In the genomic region with DNA sequence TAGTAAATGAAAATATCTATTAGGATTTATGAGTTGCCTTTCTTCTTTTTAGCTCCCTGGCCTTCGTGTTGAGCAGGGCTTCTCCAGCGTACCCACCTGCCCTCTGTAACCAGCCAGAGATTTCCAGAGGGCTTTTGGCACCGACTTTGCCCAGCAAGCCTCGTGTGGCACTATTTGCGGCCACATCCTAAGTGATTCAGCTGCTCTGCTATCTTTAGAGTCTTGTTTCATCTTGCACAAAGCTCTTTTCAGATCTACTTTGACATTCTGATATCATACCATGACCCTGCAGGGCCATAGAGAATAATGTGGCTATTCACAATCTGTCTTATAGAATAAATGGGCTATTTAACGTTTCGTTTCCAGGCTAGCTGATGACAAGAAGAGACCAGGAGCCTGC, we compare ENCODE assay signal across 11 mouse cellular contexts.
DNase-seq lines count a peak whose midpoint lies in the region; ATAC-seq and TF ChIP-seq lines count a peak whose summit lies in the region.
"Had no signal": no experiment of that assay in that cellular context is flagged by ENCODE, and none has a peak within 500 bp of the region (broad histone marks: within the 10 kb centered on the region; RNA-seq: fewer than 3 reads in every experiment).

No protein-coding gene starts in this region.

- no peaks in the 10 kb centered on the region for H3K9me3 ChIP-seq in heart, embryonic 14.5 days (ENCODE audit: control insufficient read depth, low read length)
- no peaks in the 10 kb centered on the region for H3K9me3 ChIP-seq in heart, embryonic 11.5 days (replicated peaks; ENCODE audit: control insufficient read depth, low read length)
- no peaks in the 10 kb centered on the region for H3K9me3 ChIP-seq in stomach, embryonic 15.5 days
- H3K9me3 ChIP-seq in stomach, postnatal 0 days (ENCODE audit: control insufficient read depth, low read length) = no peaks in the 10 kb centered on the region
- H3K9me3 ChIP-seq: kidney, embryonic 15.5 days had no signal

- no peak for ATAC-seq in heart, embryonic 14.5 days (ENCODE audit: insufficient number of reproducible peaks, insufficient read depth, low FRiP score, low read depth)
- no peak for ATAC-seq in heart, embryonic 11.5 days (replicated peaks; ENCODE audit: insufficient number of reproducible peaks, low FRiP score, low TSS enrichment)
- ATAC-seq in stomach, embryonic 15.5 days (ENCODE audit: insufficient read depth, low FRiP score, low read depth) = no peak
- no peak for ATAC-seq in stomach, postnatal 0 days (ENCODE audit: low FRiP score, low TSS enrichment)
- ATAC-seq: Patski had no signal

- TF ChIP-seq CTCF in stomach, postnatal 0 days (IDR thresholded peaks at IDR 0.05; ENCODE audit: low read depth) = no peak

- no peak overlapping the region for H3K9ac ChIP-seq in heart, embryonic 14.5 days (ENCODE audit: low read length)
- no peak overlapping the region for H3K9ac ChIP-seq in heart, embryonic 11.5 days (ENCODE audit: low read depth, low read length)
- no peak overlapping the region for H3K9ac ChIP-seq in stomach, embryonic 15.5 days
- no peak overlapping the region for H3K9ac ChIP-seq in stomach, postnatal 0 days (ENCODE audit: low read length)
- H3K9ac ChIP-seq: kidney, embryonic 15.5 days; lung, embryonic 14.5 days had no signal

- peak; percentile 6 for DNase-seq in cerebellum, adult 9-10 months
- no peak for DNase-seq in cerebellum, postnatal 36 days
- DNase-seq in layer of hippocampus, adult 11-12 months (ENCODE audit: low spot score) = peak; percentile 44
- DNase-seq in layer of hippocampus, postnatal 25 days (ENCODE audit: extremely low spot score in 1 of 2, low spot score in 1 of 2) = no peak
- no peak for DNase-seq in stomach, postnatal 0 days (ENCODE audit: low spot score)

- no peak for TF ChIP-seq EP300 in stomach, postnatal 0 days (optimal IDR thresholded peaks at IDR 0.05)

- H3K4me3 ChIP-seq in heart, embryonic 14.5 days (ENCODE audit: control insufficient read depth in 1 of 2, insufficient read depth in 1 of 2, low read depth in 1 of 2, low read length in 2 of 2) = peak overlapping the region in 1 of 2 experiments; percentile 26; a peak in 1 of 4 replicates
- no peak overlapping the region for H3K4me3 ChIP-seq in heart, embryonic 11.5 days (ENCODE audit: low read depth, low read length)
- no peak overlapping the region for H3K4me3 ChIP-seq in stomach, embryonic 15.5 days (replicated peaks)
- no peak overlapping the region for H3K4me3 ChIP-seq in stomach, postnatal 0 days (ENCODE audit: low read depth, low read length)

- WGBS in heart, embryonic 14.5 days = 47% methylated on average over 7 of the region's 7 CpGs
- 51% methylated on average over 7 of the region's 7 CpGs for WGBS in heart, embryonic 11.5 days (ENCODE audit: insufficient replicate concordance)
- 68% methylated on average over 7 of the region's 7 CpGs for WGBS in stomach, embryonic 15.5 days
- WGBS in stomach, postnatal 0 days = 64% methylated on average over 7 of the region's 7 CpGs

- H3K27me3 ChIP-seq in heart, embryonic 14.5 days (ENCODE audit: control insufficient read depth, insufficient read depth, low read length) = no peaks in the 10 kb centered on the region
- H3K27me3 ChIP-seq in heart, embryonic 11.5 days (ENCODE audit: control insufficient read depth, insufficient read depth, low read length) = no peaks in the 10 kb centered on the region
- no peaks in the 10 kb centered on the region; the same call in 1 of the 2 replicates for H3K27me3 ChIP-seq in stomach, embryonic 15.5 days (replicated peaks)
- no peaks in the 10 kb centered on the region for H3K27me3 ChIP-seq in stomach, postnatal 0 days (ENCODE audit: control insufficient read depth, insufficient read depth, low read length)
- H3K27me3 ChIP-seq: Patski had no signal

- no peak overlapping the region for H3K27ac ChIP-seq in heart, embryonic 14.5 days (replicated peaks in 1 of 2; ENCODE audit: control insufficient read depth in 1 of 2, insufficient read depth in 1 of 2, low read depth in 2 of 2, low read length in 2 of 2)
- no peak overlapping the region for H3K27ac ChIP-seq in heart, embryonic 11.5 days (ENCODE audit: low read depth, low read length)
- H3K27ac ChIP-seq in stomach, embryonic 15.5 days = no peak overlapping the region
- no peak overlapping the region for H3K27ac ChIP-seq in stomach, postnatal 0 days (replicated peaks)
- H3K27ac ChIP-seq: kidney, embryonic 15.5 days had no signal

- H3K36me3 ChIP-seq in heart, embryonic 14.5 days (ENCODE audit: control insufficient read depth, insufficient read depth, low read length) = no peaks in the 10 kb centered on the region
- no peaks in the 10 kb centered on the region for H3K36me3 ChIP-seq in heart, embryonic 11.5 days (ENCODE audit: control insufficient read depth, insufficient read depth, low read length)
- no peaks in the 10 kb centered on the region for H3K36me3 ChIP-seq in stomach, embryonic 15.5 days
- H3K36me3 ChIP-seq in stomach, postnatal 0 days (ENCODE audit: control insufficient read depth, insufficient read depth, low read length) = no peaks in the 10 kb centered on the region
- H3K36me3 ChIP-seq: kidney, embryonic 15.5 days had no signal

- H3K4me2 ChIP-seq in heart, embryonic 14.5 days (ENCODE audit: low read length) = peak overlapping the region; percentile 69
- no peak overlapping the region for H3K4me2 ChIP-seq in heart, embryonic 11.5 days
- peak overlapping the region; percentile 44; the same call in 1 of the 2 replicates for H3K4me2 ChIP-seq in stomach, embryonic 15.5 days
- no peak overlapping the region for H3K4me2 ChIP-seq in stomach, postnatal 0 days (replicated peaks; ENCODE audit: low read depth)

- H3K4me1 ChIP-seq in heart, embryonic 14.5 days (ENCODE audit: control insufficient read depth in 2 of 2, insufficient read depth in 2 of 2, low read length in 2 of 2) = peaks cover 0 to 6% of the 10 kb centered on the region in 2 experiments; a peak in 1 of 4 replicates
- no peaks in the 10 kb centered on the region for H3K4me1 ChIP-seq in heart, embryonic 11.5 days (ENCODE audit: control insufficient read depth, insufficient read depth, low read length)
- H3K4me1 ChIP-seq in stomach, embryonic 15.5 days = no peaks in the 10 kb centered on the region
- no peaks in the 10 kb centered on the region for H3K4me1 ChIP-seq in stomach, postnatal 0 days (replicated peaks; ENCODE audit: control insufficient read depth, insufficient read depth)

Comparison
In these comparisons a context has a peak if more than half of its experiments do, and no peak if none do; other contexts are left out.
1. DNase-seq: peak in cerebellum, adult 9-10 months (single experiment) and layer of hippocampus, adult 11-12 months (single experiment); none in cerebellum, postnatal 36 days (0 of 2), layer of hippocampus, postnatal 25 days (0 of 2) and stomach, postnatal 0 days (single experiment).
2. H3K4me2 ChIP-seq: peak in heart, embryonic 14.5 days (single experiment) and stomach, embryonic 15.5 days (single experiment); none in heart, embryonic 11.5 days (single experiment) and stomach, postnatal 0 days (single experiment).